ENCODE assay signal across 26 mouse cellular contexts in the genomic region with DNA sequence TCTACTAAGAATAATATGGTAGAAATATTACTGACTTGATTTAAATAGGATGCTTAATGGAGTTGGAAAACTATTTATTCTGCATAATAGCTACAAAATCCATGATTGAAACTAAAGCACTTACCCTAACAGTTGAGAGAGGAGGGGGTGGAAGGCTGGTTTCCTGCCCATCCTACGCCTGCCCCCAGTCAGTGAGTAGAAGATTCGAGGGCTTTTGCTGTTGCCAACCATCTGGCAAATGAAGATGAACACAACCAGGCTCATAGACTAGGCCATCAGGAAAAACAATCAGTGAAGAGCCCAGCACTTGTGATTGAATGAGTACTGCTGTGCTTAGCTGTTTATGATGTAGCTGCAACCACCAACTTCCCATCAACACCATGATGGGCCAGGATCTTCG.
DNase-seq lines count a peak whose midpoint lies in the region; ATAC-seq and TF ChIP-seq lines count a peak whose summit lies in the region.
"Had no signal": no experiment of that assay in that cellular context is flagged by ENCODE, and none has a peak within 500 bp of the region (broad histone marks: within the 10 kb centered on the region; RNA-seq: fewer than 3 reads in every experiment).

No protein-coding gene starts in this region.

- no peaks in the 10 kb centered on the region for H3K9me3 ChIP-seq in CH12.LX (replicated peaks; ENCODE audit: low read length)
- no peaks in the 10 kb centered on the region for H3K9me3 ChIP-seq in neural tube, embryonic 15.5 days (replicated peaks)
- H3K9me3 ChIP-seq in liver, embryonic 12.5 days (replicated peaks), result no peaks in the 10 kb centered on the region
- H3K9me3 ChIP-seq: embryonic facial prominence, embryonic 12.5 days; embryonic facial prominence, embryonic 15.5 days; heart, embryonic 10.5 days; heart, embryonic 13.5 days had no signal

- no peaks in the 10 kb centered on the region; the same call in 1 of the 2 replicates for H3K79me2 ChIP-seq in CH12.LX (replicated peaks; ENCODE audit: control insufficient read depth, extremely low read depth, insufficient read depth, poor library complexity, severe bottlenecking)

- in situ Hi-C loops in CH12.LX (cut with MboI; ENCODE audit: low pct_ligation_motif_present, low pct_unique_long_range_greater_than_20kb, low sequenced_read_pairs), result no loop called here

- TF ChIP-seq POLR2A in CH12.LX (IDR thresholded peaks at IDR 0.05; ENCODE audit: low read depth, low read length), result no peak

- no peaks in the 10 kb centered on the region for H3K27me3 ChIP-seq in CH12.LX (replicated peaks)
- H3K27me3 ChIP-seq in neural tube, embryonic 15.5 days (replicated peaks), result no peaks in the 10 kb centered on the region
- H3K27me3 ChIP-seq in liver, embryonic 12.5 days (replicated peaks), result no peaks in the 10 kb centered on the region
- H3K27me3 ChIP-seq: embryonic facial prominence, embryonic 12.5 days; embryonic facial prominence, embryonic 15.5 days; heart, embryonic 13.5 days; Patski had no signal

- dilution Hi-C loops in CH12.LX (cut with MboI; ENCODE audit: extremely low pct_ligation_motif_present, extremely low pct_unique_long_range_greater_than_20kb, low sequenced_read_pairs), result no loop called here

- 82% methylated on average over 3 of the region's 3 CpGs for WGBS in neural tube, embryonic 15.5 days
- WGBS in liver, embryonic 12.5 days (ENCODE audit: insufficient replicate concordance), result 57% methylated on average over 3 of the region's 3 CpGs

- peaks cover 10 to 20% of the 10 kb centered on the region in 2 experiments for H3K4me1 ChIP-seq in CH12.LX (ENCODE audit: control insufficient read depth in 1 of 2, insufficient read depth in 2 of 2)
- H3K4me1 ChIP-seq in neural tube, embryonic 15.5 days, result no peaks in the 10 kb centered on the region
- no peaks in the 10 kb centered on the region for H3K4me1 ChIP-seq in liver, embryonic 12.5 days
- H3K4me1 ChIP-seq: embryonic facial prominence, embryonic 12.5 days; embryonic facial prominence, embryonic 15.5 days had no signal

- no peaks in the 10 kb centered on the region for H3K36me3 ChIP-seq in CH12.LX (replicated peaks in 1 of 2; ENCODE audit: control insufficient read depth in 1 of 2, insufficient read depth in 1 of 2, low read length in 1 of 2)
- no peaks in the 10 kb centered on the region for H3K36me3 ChIP-seq in neural tube, embryonic 15.5 days
- no peaks in the 10 kb centered on the region for H3K36me3 ChIP-seq in liver, embryonic 12.5 days
- H3K36me3 ChIP-seq: embryonic facial prominence, embryonic 12.5 days; embryonic facial prominence, embryonic 15.5 days; G1E; heart, embryonic 10.5 days; heart, embryonic 13.5 days had no signal

- H3K4me2 ChIP-seq in CH12.LX (ENCODE audit: insufficient read depth, low read depth, poor library complexity, severe bottlenecking), result peak overlapping the region; percentile 80
- H3K4me2 ChIP-seq in neural tube, embryonic 15.5 days, result no peak overlapping the region
- no peak overlapping the region for H3K4me2 ChIP-seq in liver, embryonic 12.5 days
- H3K4me2 ChIP-seq: embryonic facial prominence, embryonic 12.5 days; embryonic facial prominence, embryonic 15.5 days; heart, embryonic 13.5 days; hindbrain, embryonic 14.5 days had no signal

- no peak for TF ChIP-seq CTCF in CH12.LX (conservative IDR thresholded peaks at IDR 0.05 in 1 of 2, IDR thresholded peaks at IDR 0.05 in 1 of 2; ENCODE audit: low read depth in 2 of 2, low read length in 2 of 2)

- peak; percentile 39 to 63 for DNase-seq in cerebellum, postnatal 10 days
- no peak for DNase-seq in cerebellum, postnatal 4 days (ENCODE audit: low spot score in 2 of 2)
- DNase-seq in layer of hippocampus, adult 18-20 months (ENCODE audit: low spot score in 2 of 2), result peak; percentile 36 to 65
- DNase-seq in layer of hippocampus, postnatal 25 days (ENCODE audit: extremely low spot score in 1 of 2, low spot score in 1 of 2), result no peak
- DNase-seq in CH12.LX (ENCODE audit: extremely low read depth), result no peak
- DNase-seq in layer of hippocampus, adult 8-10 months (ENCODE audit: low spot score in 2 of 2), result peak; percentile 19 to 20
- DNase-seq: adrenal gland, postnatal 10 days; adrenal gland, postnatal 36 days; cerebellum, adult 11-12 months; cerebellum, adult 8-10 months; gastrocnemius, postnatal 10 days; gastrocnemius, postnatal 36 days; heart, adult 2 months; heart, postnatal 14 days; heart, postnatal 4 days had no signal

- peak overlapping the region; percentile 72; the same call in 1 of the 2 replicates for H3K27ac ChIP-seq in CH12.LX (ENCODE audit: insufficient read depth, low read depth)
- H3K27ac ChIP-seq in neural tube, embryonic 15.5 days (replicated peaks), result no peak overlapping the region
- no peak overlapping the region for H3K27ac ChIP-seq in liver, embryonic 12.5 days
- H3K27ac ChIP-seq: embryonic facial prominence, embryonic 12.5 days; embryonic facial prominence, embryonic 15.5 days; heart, adult 2 months; heart, embryonic 13.5 days; hindbrain, embryonic 14.5 days; hindbrain, postnatal 0 days had no signal

- H3K9ac ChIP-seq in CH12.LX (ENCODE audit: insufficient read depth, low read depth), result peak overlapping the region; percentile 53; the same call in 1 of the 2 replicates
- no peak overlapping the region for H3K9ac ChIP-seq in neural tube, embryonic 15.5 days (replicated peaks)
- no peak overlapping the region for H3K9ac ChIP-seq in liver, embryonic 12.5 days
- H3K9ac ChIP-seq: embryonic facial prominence, embryonic 12.5 days; embryonic facial prominence, embryonic 15.5 days; heart, embryonic 13.5 days; hindbrain, embryonic 14.5 days had no signal

- ATAC-seq in neural tube, embryonic 15.5 days (ENCODE audit: low FRiP score), result no peak
- ATAC-seq in liver, embryonic 12.5 days, result no peak
- ATAC-seq: forebrain, embryonic 14.5 days; hindbrain, postnatal 0 days; Patski had no signal

- no peak for TF ChIP-seq EP300 in CH12.LX (IDR thresholded peaks at IDR 0.05; ENCODE audit: low read length)

- TF ChIP-seq RAD21 in CH12.LX (IDR thresholded peaks at IDR 0.05; ENCODE audit: low read depth, low read length), result no peak

- no peak overlapping the region for H3K4me3 ChIP-seq in CH12.LX (replicated peaks in 1 of 3; ENCODE audit: low read depth in 2 of 3, low read length in 2 of 3, poor library complexity in 1 of 3)
- H3K4me3 ChIP-seq in neural tube, embryonic 15.5 days (replicated peaks), result no peak overlapping the region
- H3K4me3 ChIP-seq in liver, embryonic 12.5 days, result no peak overlapping the region
- H3K4me3 ChIP-seq: embryonic facial prominence, embryonic 12.5 days; embryonic facial prominence, embryonic 15.5 days; heart, adult 2 months; heart, embryonic 10.5 days; heart, embryonic 13.5 days had no signal

TF ChIP-seq in CH12.LX, 34 proteins besides CTCF, POLR2A, EP300 and RAD21:
- TF ChIP-seq ZNF384 (IDR thresholded peaks at IDR 0.05; ENCODE audit: low read depth, low read length), result no peak

Comparison
In these comparisons a context has a peak if more than half of its experiments do, and no peak if none do; other contexts are left out.
1. DNase-seq: peak in cerebellum, postnatal 10 days (2 of 2), layer of hippocampus, adult 18-20 months (2 of 2) and layer of hippocampus, adult 8-10 months (2 of 2); none in cerebellum, postnatal 4 days (0 of 2), layer of hippocampus, postnatal 25 days (0 of 2) and CH12.LX (single experiment).